Mouse (Mus musculus): ENCODE measurements around the gene Grap2.

Gene Grap2

GRCm38 (mm10) chr15:80572291-80572690 lies at the start of gene Grap2:
Grap2 (plus strand) TSS chr15:80572594.
- DNase-seq (ENCODE audit: low spot score) = no peak

- no peak for DNase-seq (ENCODE audit: low spot score)
Observed at GRCm38 (mm10) chr15:80529955-80530869, 42.2 kb upstream of the Grap2 start.

- DNase-seq (ENCODE audit: low spot score) = no peak
Observed at GRCm38 (mm10) chr15:80531026-80531425, 41.4 kb upstream of the Grap2 start.

GRCm38 (mm10) chr15:80532281-80533072 lies 39.9 kb upstream of the Grap2 start:
- DNase-seq (ENCODE audit: low spot score) = no peak

GRCm38 (mm10) chr15:80533274-80533673 lies 39.1 kb upstream of the Grap2 start:
- DNase-seq (ENCODE audit: low spot score) = no peak

GRCm38 (mm10) chr15:80536051-80536450 lies 36.3 kb upstream of the Grap2 start:
- no peak for DNase-seq (ENCODE audit: low spot score)

- no peak for DNase-seq (ENCODE audit: low spot score)
Observed at GRCm38 (mm10) chr15:80538075-80538474, 34.3 kb upstream of the Grap2 start.

GRCm38 (mm10) chr15:80538671-80539340 lies 33.6 kb upstream of the Grap2 start:
- DNase-seq (ENCODE audit: low spot score) = no peak

- no peak for DNase-seq (ENCODE audit: low spot score)
Observed at GRCm38 (mm10) chr15:80544115-80544514, 28.3 kb upstream of the Grap2 start.

- no peak for DNase-seq (ENCODE audit: low spot score)
Observed at GRCm38 (mm10) chr15:80545430-80545829, 27.0 kb upstream of the Grap2 start.

GRCm38 (mm10) chr15:80554860-80555822 lies 17.3 kb upstream of the Grap2 start:
- no peak for DNase-seq (ENCODE audit: low spot score)

GRCm38 (mm10) chr15:80556021-80556420 lies 16.4 kb upstream of the Grap2 start:
- DNase-seq (ENCODE audit: low spot score) = no peak

- no peak for DNase-seq (ENCODE audit: low spot score)
Observed at GRCm38 (mm10) chr15:80557745-80558144, 14.6 kb upstream of the Grap2 start.

- DNase-seq (ENCODE audit: low spot score) = no peak
Observed at GRCm38 (mm10) chr15:80559534-80559933, 12.9 kb upstream of the Grap2 start.

GRCm38 (mm10) chr15:80559978-80560377 lies 12.4 kb upstream of the Grap2 start:
- no peak for DNase-seq (ENCODE audit: low spot score)

GRCm38 (mm10) chr15:80560646-80561580 lies 11.5 kb upstream of the Grap2 start:
- no peak for DNase-seq (ENCODE audit: low spot score)

GRCm38 (mm10) chr15:80562446-80562845 lies 9.9 kb upstream of the Grap2 start:
- no peak for DNase-seq (ENCODE audit: low spot score)

GRCm38 (mm10) chr15:80563634-80564208 lies 8.7 kb upstream of the Grap2 start:
- DNase-seq (ENCODE audit: low spot score) = no peak

- no peak for DNase-seq (ENCODE audit: low spot score)
Observed at GRCm38 (mm10) chr15:80565106-80565665, 7.2 kb upstream of the Grap2 start, which contains the start of gene Enthd1. Enthd1 (minus strand) TSS chr15:80565156.
